Mouse (Mus musculus): ENCODE data around the gene Trp53rkb. TPM values are rescaled to one million over a fixed set of nuclear protein-coding genes. Genes with fewer than 3 reads are reported as not detected.
A peak's percentile ranks its signal among the peaks of the same experiment; 100 is the strongest.

The Trp53rkb gene
- total and polyA plus RNA-seq, 3 experiments = 7.0 to 9.1 (median 7.1) TPM

DNA sequence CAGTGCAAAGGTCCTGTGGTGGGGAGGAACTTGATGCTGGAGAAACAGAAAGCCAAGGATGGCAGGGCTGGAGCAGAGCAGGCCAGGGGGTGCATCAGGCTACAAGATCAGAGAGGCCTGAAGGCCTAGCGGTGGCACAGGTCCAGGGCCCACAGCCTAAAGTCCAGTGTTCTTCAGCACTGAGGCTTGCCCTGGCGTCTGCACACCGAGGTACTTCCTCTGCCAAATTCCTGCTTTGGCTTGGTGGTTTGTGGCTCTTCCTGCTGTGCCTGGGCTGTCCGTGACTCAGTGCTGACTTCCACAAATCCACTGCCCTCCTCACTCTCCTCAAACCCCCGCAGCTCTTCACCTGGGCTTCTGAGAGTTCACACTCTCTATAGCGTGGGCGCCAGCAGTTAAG, 47.9 kb upstream of the Trp53rkb start:
- no peak overlapping the region for H3K9ac ChIP-seq (ENCODE audit: insufficient read depth, low read depth)
- H3K4me2 ChIP-seq (ENCODE audit: insufficient read depth, low read depth, poor library complexity, severe bottlenecking) = no peak overlapping the region
- DNase-seq (ENCODE audit: extremely low read depth) = no peak
- no peak overlapping the region for H3K4me3 ChIP-seq (replicated peaks in 1 of 3; ENCODE audit: low read depth in 2 of 3, low read length in 2 of 3, poor library complexity in 1 of 3)
- no peaks in the 10 kb centered on the region for H3K9me3 ChIP-seq (replicated peaks; ENCODE audit: low read length)
- TF ChIP-seq MAFK (IDR thresholded peaks at IDR 0.05; ENCODE audit: insufficient replicate concordance, low read length) = no peak
- no peak for TF ChIP-seq NRF1 (IDR thresholded peaks at IDR 0.05; ENCODE audit: low read depth, low read length)
- TF ChIP-seq MAZ (IDR thresholded peaks at IDR 0.05; ENCODE audit: low read depth, low read length) = no peak
- TF ChIP-seq PAX5 (IDR thresholded peaks at IDR 0.05; ENCODE audit: low read length) = no peak
- no peak for TF ChIP-seq ZMIZ1 (IDR thresholded peaks at IDR 0.05; ENCODE audit: low read depth, low read length)
- no peak for TF ChIP-seq ZNF384 (IDR thresholded peaks at IDR 0.05; ENCODE audit: low read depth, low read length)
- no peak for TF ChIP-seq CHD1 (IDR thresholded peaks at IDR 0.05; ENCODE audit: low read depth, low read length)
- TF ChIP-seq E2F4 (IDR thresholded peaks at IDR 0.05; ENCODE audit: insufficient replicate concordance, low read depth, low read length) = no peak
- no peak for TF ChIP-seq TCF12 (IDR thresholded peaks at IDR 0.05; ENCODE audit: low read depth, low read length)
- no peak for TF ChIP-seq EP300 (IDR thresholded peaks at IDR 0.05; ENCODE audit: low read length)
- no peak for TF ChIP-seq POLR2AphosphoS2 (IDR thresholded peaks at IDR 0.05; ENCODE audit: low read depth, low read length)
- TF ChIP-seq SMC3 (IDR thresholded peaks at IDR 0.05; ENCODE audit: low read depth, low read length) = no peak
- no peak for TF ChIP-seq MYC (IDR thresholded peaks at IDR 0.05; ENCODE audit: low read depth, low read length)
- no peak for TF ChIP-seq JUN (IDR thresholded peaks at IDR 0.05; ENCODE audit: insufficient read depth, low read depth, low read length)
- no peak for TF ChIP-seq CHD2 (IDR thresholded peaks at IDR 0.05; ENCODE audit: low read length)
- TF ChIP-seq HCFC1 (IDR thresholded peaks at IDR 0.05; ENCODE audit: low read depth, low read length) = no peak
- no peak for TF ChIP-seq KAT2A (IDR thresholded peaks at IDR 0.05; ENCODE audit: insufficient replicate concordance, low read length)
- TF ChIP-seq POLR2A (IDR thresholded peaks at IDR 0.05; ENCODE audit: low read depth, low read length) = no peak
- no peak for TF ChIP-seq TBP (conservative IDR thresholded peaks at IDR 0.05; ENCODE audit: low read depth, low read length)
- peaks cover 36 to 72% of the 10 kb centered on the region in 2 experiments for H3K4me1 ChIP-seq (ENCODE audit: control insufficient read depth in 1 of 2, insufficient read depth in 2 of 2)
- dilution Hi-C loops (cut with MboI; ENCODE audit: extremely low pct_ligation_motif_present, extremely low pct_unique_long_range_greater_than_20kb, low sequenced_read_pairs) (no loop called here), in situ Hi-C loops (cut with MboI; ENCODE audit: low pct_ligation_motif_present, low pct_unique_long_range_greater_than_20kb, low sequenced_read_pairs) (no loop called here)
- no peaks in the 10 kb centered on the region for H3K36me3 ChIP-seq (replicated peaks in 1 of 2; ENCODE audit: control insufficient read depth in 1 of 2, insufficient read depth in 1 of 2, low read length in 1 of 2)
- H3K27me3 ChIP-seq (replicated peaks) = no peaks in the 10 kb centered on the region
- H3K79me2 ChIP-seq (replicated peaks; ENCODE audit: control insufficient read depth, extremely low read depth, insufficient read depth, poor library complexity, severe bottlenecking) = no peaks in the 10 kb centered on the region
- H3K27ac ChIP-seq (ENCODE audit: insufficient read depth, low read depth) = no peak overlapping the region

DNA sequence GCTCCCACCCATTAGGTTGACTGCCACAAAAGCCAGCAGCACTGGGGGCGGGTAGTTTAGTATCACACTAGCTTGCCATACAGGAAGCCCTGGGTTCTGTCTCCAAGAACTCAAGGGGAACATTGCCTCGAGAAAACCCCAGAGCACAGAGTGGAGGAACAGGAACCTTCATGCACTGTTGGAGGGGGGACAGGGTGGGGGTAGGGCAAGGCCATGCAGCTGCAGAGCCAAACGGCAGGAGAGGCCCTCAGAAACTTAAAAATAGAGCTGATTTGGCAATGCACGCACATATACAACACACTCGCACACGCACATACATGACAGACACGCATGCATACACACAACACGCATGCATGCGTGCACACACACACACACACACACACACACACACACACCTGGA, 46.5 kb upstream of the Trp53rkb start:
- Histone ChIP-seq H3K9me3 (replicated peaks; ENCODE audit: low read length) (no peaks in the 10 kb centered on the region), H3K27me3 (replicated peaks) (no peaks in the 10 kb centered on the region), H3K79me2 (replicated peaks; ENCODE audit: control insufficient read depth, extremely low read depth, insufficient read depth, poor library complexity, severe bottlenecking) (no peaks in the 10 kb centered on the region), H3K36me3 (replicated peaks in 1 of 2; ENCODE audit: control insufficient read depth in 1 of 2, insufficient read depth in 1 of 2, low read length in 1 of 2) (no peaks in the 10 kb centered on the region), H3K4me2 (ENCODE audit: insufficient read depth, low read depth, poor library complexity, severe bottlenecking) (peak overlapping the region; percentile 24; the same call in 1 of the 2 replicates), H3K27ac (ENCODE audit: insufficient read depth, low read depth) (peak overlapping the region; percentile 7), H3K4me3 (replicated peaks in 1 of 3; ENCODE audit: low read depth in 2 of 3, low read length in 2 of 3, poor library complexity in 1 of 3) (peak overlapping the region in 1 of 3 experiments; percentile 4), H3K9ac (ENCODE audit: insufficient read depth, low read depth) (no peak overlapping the region), H3K4me1 (ENCODE audit: control insufficient read depth in 1 of 2, insufficient read depth in 2 of 2) (peaks cover 29 to 74% of the 10 kb centered on the region in 2 experiments)
- no peak for TF ChIP-seq KAT2A (IDR thresholded peaks at IDR 0.05; ENCODE audit: insufficient replicate concordance, low read length)
- TF ChIP-seq BHLHE40 (IDR thresholded peaks at IDR 0.05; ENCODE audit: low read depth, low read length) = peak; percentile 80
- peak; percentile 49; the same call in 1 of the 2 replicates for TF ChIP-seq ELF1 (IDR thresholded peaks at IDR 0.05; ENCODE audit: low read depth, low read length)
- TF ChIP-seq MEF2A (IDR thresholded peaks at IDR 0.05; ENCODE audit: borderline replicate concordance, low read depth, low read length) = peak; percentile 78
- TF ChIP-seq ZNF384 (IDR thresholded peaks at IDR 0.05; ENCODE audit: low read depth, low read length) = no peak
- peak; percentile 38; the same call in 1 of the 2 replicates for TF ChIP-seq HCFC1 (IDR thresholded peaks at IDR 0.05; ENCODE audit: low read depth, low read length)
- TF ChIP-seq SMC3 (IDR thresholded peaks at IDR 0.05; ENCODE audit: low read depth, low read length) = peak; percentile 17; the same call in 1 of the 2 replicates
- TF ChIP-seq ZC3H11A (IDR thresholded peaks at IDR 0.05; ENCODE audit: low read depth, low read length) = no peak
- TF ChIP-seq ETS1 (conservative IDR thresholded peaks at IDR 0.05; ENCODE audit: low read depth, low read length) = peak; percentile 60
- 0 out of 2 replicates have a peak, but pooled peaks have one; percentile 62 for TF ChIP-seq MYC (IDR thresholded peaks at IDR 0.05; ENCODE audit: low read depth, low read length)
- no peak for TF ChIP-seq TBP (conservative IDR thresholded peaks at IDR 0.05; ENCODE audit: low read depth, low read length)
- peak; percentile 31; the same call in 1 of the 2 replicates for TF ChIP-seq SIN3A (IDR thresholded peaks at IDR 0.05; ENCODE audit: low read length)
- TF ChIP-seq NRF1 (IDR thresholded peaks at IDR 0.05; ENCODE audit: low read depth, low read length) = no peak
- peak; percentile 2; the same call in 1 of the 2 replicates for TF ChIP-seq RAD21 (IDR thresholded peaks at IDR 0.05; ENCODE audit: low read depth, low read length)
- peak; percentile 70 for TF ChIP-seq IRF4 (IDR thresholded peaks at IDR 0.05; ENCODE audit: low read depth, low read length)
- TF ChIP-seq MAX (IDR thresholded peaks at IDR 0.05; ENCODE audit: low read length) = 0 out of 2 replicates have a peak, but pooled peaks have one; percentile 49
- peak; percentile 67 for TF ChIP-seq EP300 (IDR thresholded peaks at IDR 0.05; ENCODE audit: low read length)
- TF ChIP-seq NELFE (IDR thresholded peaks at IDR 0.05; ENCODE audit: low read depth, low read length) = 0 out of 2 replicates have a peak, but pooled peaks have one; percentile 19
- peak; percentile 84 for TF ChIP-seq CHD2 (IDR thresholded peaks at IDR 0.05; ENCODE audit: low read length)
- no peak for TF ChIP-seq CHD1 (IDR thresholded peaks at IDR 0.05; ENCODE audit: low read depth, low read length)
- TF ChIP-seq USF1 (IDR thresholded peaks at IDR 0.05; ENCODE audit: low read depth, low read length) = no peak
- TF ChIP-seq TCF12 (IDR thresholded peaks at IDR 0.05; ENCODE audit: low read depth, low read length) = peak; percentile 75; the same call in 1 of the 2 replicates
- no peak for TF ChIP-seq CTCF (conservative IDR thresholded peaks at IDR 0.05 in 1 of 2, IDR thresholded peaks at IDR 0.05 in 1 of 2; ENCODE audit: low read depth in 2 of 2, low read length in 2 of 2)
- peak; percentile 83 for DNase-seq (ENCODE audit: extremely low read depth)
- dilution Hi-C loops (cut with MboI; ENCODE audit: extremely low pct_ligation_motif_present, extremely low pct_unique_long_range_greater_than_20kb, low sequenced_read_pairs) = no loop called here
- in situ Hi-C loops (cut with MboI; ENCODE audit: low pct_ligation_motif_present, low pct_unique_long_range_greater_than_20kb, low sequenced_read_pairs) = no loop called here

Measured in CH12.LX (cell line).